Mouse (Mus musculus): ENCODE results near the gene Atxn3.

DNA sequence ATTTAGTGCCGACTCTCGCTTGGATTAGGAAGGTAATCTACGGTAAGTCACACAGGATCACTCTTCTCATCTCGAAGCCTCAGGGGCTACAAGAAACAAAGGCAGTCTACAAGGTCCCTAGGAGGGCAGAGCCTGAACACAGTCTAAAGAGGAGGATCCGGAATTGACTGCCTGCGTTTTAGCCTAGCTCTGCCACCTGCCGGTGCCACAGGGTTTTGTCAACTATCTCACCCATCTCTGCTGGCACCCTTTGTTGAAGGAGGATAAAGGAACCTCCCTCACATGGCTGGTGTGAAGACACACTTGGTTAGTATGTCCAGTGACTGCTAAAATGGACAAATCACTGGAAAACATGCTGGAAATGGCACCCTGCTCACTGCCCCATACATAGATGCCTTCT lies 20.5 kb downstream of the Atxn3 start:
- TF ChIP-seq POLR2A (IDR thresholded peaks at IDR 0.05; ENCODE audit: borderline replicate concordance, extremely low read depth, low read depth, low read length) (no peak), CTCF (IDR thresholded peaks at IDR 0.05; ENCODE audit: insufficient read depth, low read length) (no peak)
